Mouse (Mus musculus) heart, embryonic 12.5 days (tissue): ENCODE data around the gene Duxf3. TPM values are rescaled to one million over a fixed set of nuclear protein-coding genes. Genes with fewer than 3 reads are reported as not detected.

ENCODE experiments used
- ATAC-seq: fragments of 200-750 bp; cut with Nextera tagmentation; 2 replicates; pipeline ENCODE4 v1.8.0; 2017; ENCODE audit warnings: moderate TSS enrichment, moderate library complexity; ENCODE audit not compliant: insufficient number of reproducible peaks, low FRiP score
- H3K27ac ChIP-seq: fragments of 300-500 bp; sonication (generic); 2 replicates; pipeline ENCODE4 v1.5.1; 2016; ENCODE audit warnings: mild to moderate bottlenecking, moderate library complexity; ENCODE audit not compliant: poor library complexity, severe bottlenecking
- H3K27me3 ChIP-seq: fragments of 300-500 bp; sonication (generic); replicated peaks from 2 replicates; pipeline ENCODE4 v1.6.1; 2016; ENCODE audit warnings: mild to moderate bottlenecking, moderate library complexity
- H3K36me3 ChIP-seq: fragments of 300-500 bp; sonication (generic); 2 replicates; pipeline ENCODE4 v1.6.1; 2016; ENCODE audit warnings: mild to moderate bottlenecking, moderate library complexity
- H3K4me1 ChIP-seq: fragments of 300-500 bp; sonication (generic); replicated peaks from 2 replicates; pipeline ENCODE4 v1.6.1; 2016; ENCODE audit warnings: mild to moderate bottlenecking
- H3K4me2 ChIP-seq: fragments of 300-500 bp; sonication (generic); 2 replicates; pipeline ENCODE4 v1.6.1; 2016; ENCODE audit warnings: mild to moderate bottlenecking, moderate library complexity
- H3K4me3 ChIP-seq: fragments of 300-500 bp; sonication (generic); 2 replicates; pipeline ENCODE4 v1.5.1; 2016; ENCODE audit warnings: mild to moderate bottlenecking
- H3K9ac ChIP-seq: fragments of 300-500 bp; sonication (generic); 2 replicates; pipeline ENCODE4 v1.6.1; 2016; ENCODE audit warnings: mild to moderate bottlenecking, moderate library complexity
- H3K9me3 ChIP-seq: fragments of 300-500 bp; sonication (generic); replicated peaks from 2 replicates; pipeline ENCODE4 v1.6.1; 2016; ENCODE audit warnings: mild to moderate bottlenecking, moderate library complexity
- WGBS: fragments of 180-500 bp; shearing (Covaris S2); methylation state at CpG from one replicate; pipeline ENCODE4 v1.1.7; 2016; 5-methylcytosine and 5-hydroxymethylcytosine counted together
- polyA plus RNA-seq: library from polyadenylated mRNA; unstranded; fragments of >200 nt; fragmentation: Nextera tagmentation; extraction: Ambion mirVana; gene quantifications from 2 replicates; pipeline ENCODE4 v1.2.1, GENCODE M21; 2016

Gene Duxf3
- polyA plus RNA-seq, 1 experiment from 2014 or later: not detected

- Histone ChIP-seq H3K27ac (no peak overlapping the region), H3K4me1 (no peaks in the 10 kb centered on the region), H3K9ac (no peak overlapping the region), H3K4me2 (no peak overlapping the region), H3K4me3 (no peak overlapping the region), H3K27me3 (no peaks in the 10 kb centered on the region), H3K36me3 (no peaks in the 10 kb centered on the region), H3K9me3 (peaks cover 7% of the 10 kb centered on the region)
- whole genome bisulfite sequencing: 81% methylated on average over 6 of the region's 6 CpGs
- ATAC-seq: no peak
Measured at GRCm38 (mm10) chr10:58220726-58221125, 11.7 kb downstream of the Duxf3 start.

- no peak overlapping the region for H3K27ac ChIP-seq
- no peaks in the 10 kb centered on the region for H3K27me3 ChIP-seq
- H3K9me3 ChIP-seq: peaks cover 7% of the 10 kb centered on the region
- WGBS: 71% methylated on average over 3 of the region's 3 CpGs
- no peak overlapping the region for H3K9ac ChIP-seq
- ATAC-seq: no peak
- no peak overlapping the region for H3K4me2 ChIP-seq
- H3K36me3 ChIP-seq: no peaks in the 10 kb centered on the region
- no peaks in the 10 kb centered on the region for H3K4me1 ChIP-seq
- H3K4me3 ChIP-seq: no peak overlapping the region
Measured at GRCm38 (mm10) chr10:58217366-58217765, 15.1 kb downstream of the Duxf3 start.

- H3K27ac ChIP-seq: no peak overlapping the region
- no peak overlapping the region for H3K4me3 ChIP-seq
- ATAC-seq: no peak
- no peaks in the 10 kb centered on the region for H3K4me1 ChIP-seq
- WGBS: 69% methylated on average over 1 of the region's 1 CpGs
- H3K9ac ChIP-seq: no peak overlapping the region
- no peaks in the 10 kb centered on the region for H3K27me3 ChIP-seq
- H3K9me3 ChIP-seq: peaks cover 7% of the 10 kb centered on the region; the same call in 1 of the 2 replicates
- H3K36me3 ChIP-seq: no peaks in the 10 kb centered on the region
- no peak overlapping the region for H3K4me2 ChIP-seq
Measured at GRCm38 (mm10) chr10:58215353-58215752, 17.1 kb downstream of the Duxf3 start.

GRCm38 (mm10) chr10:58214934-58215333 is 17.5 kb downstream of the Duxf3 start:
- peaks cover 7% of the 10 kb centered on the region; the same call in 1 of the 2 replicates for H3K9me3 ChIP-seq
- H3K27ac ChIP-seq: no peak overlapping the region
- no peaks in the 10 kb centered on the region for H3K27me3 ChIP-seq
- no peak for ATAC-seq
- H3K4me2 ChIP-seq: no peak overlapping the region
- no peaks in the 10 kb centered on the region for H3K36me3 ChIP-seq
- WGBS: 70% methylated on average over 5 of the region's 5 CpGs
- H3K4me1 ChIP-seq: no peaks in the 10 kb centered on the region
- H3K9ac ChIP-seq: no peak overlapping the region
- H3K4me3 ChIP-seq: no peak overlapping the region

GRCm38 (mm10) chr10:58214497-58214896 is 18.0 kb downstream of the Duxf3 start:
- Histone ChIP-seq H3K4me3 (no peak overlapping the region), H3K4me1 (no peaks in the 10 kb centered on the region), H3K9ac (no peak overlapping the region), H3K27me3 (no peaks in the 10 kb centered on the region), H3K36me3 (no peaks in the 10 kb centered on the region), H3K27ac (no peak overlapping the region), H3K4me2 (no peak overlapping the region), H3K9me3 (peaks cover 6% of the 10 kb centered on the region; the same call in 1 of the 2 replicates)
- no peak for ATAC-seq

- Histone ChIP-seq H3K4me2 (no peak overlapping the region), H3K9ac (no peak overlapping the region), H3K27ac (no peak overlapping the region), H3K27me3 (no peaks in the 10 kb centered on the region), H3K4me1 (no peaks in the 10 kb centered on the region), H3K9me3 (peaks cover 4% of the 10 kb centered on the region), H3K4me3 (no peak overlapping the region), H3K36me3 (no peaks in the 10 kb centered on the region)
- ATAC-seq: no peak
- WGBS: 64% methylated on average over 7 of the region's 7 CpGs
Measured at GRCm38 (mm10) chr10:58212230-58212629, 20.2 kb downstream of the Duxf3 start.

GRCm38 (mm10) chr10:58211213-58211612 is 21.3 kb downstream of the Duxf3 start:
- Histone ChIP-seq H3K27ac (no peak overlapping the region), H3K4me2 (no peak overlapping the region), H3K9ac (no peak overlapping the region), H3K27me3 (no peaks in the 10 kb centered on the region), H3K4me1 (no peaks in the 10 kb centered on the region), H3K4me3 (no peak overlapping the region), H3K36me3 (no peaks in the 10 kb centered on the region), H3K9me3 (peaks cover 11% of the 10 kb centered on the region)
- 77% methylated on average over 2 of the region's 2 CpGs for WGBS
- ATAC-seq: no peak

- Histone ChIP-seq H3K9me3 (peaks cover 16% of the 10 kb centered on the region), H3K36me3 (no peaks in the 10 kb centered on the region), H3K9ac (no peak overlapping the region), H3K4me1 (no peaks in the 10 kb centered on the region), H3K27ac (no peak overlapping the region), H3K27me3 (no peaks in the 10 kb centered on the region), H3K4me3 (no peak overlapping the region), H3K4me2 (no peak overlapping the region)
- ATAC-seq: no peak
- WGBS: 54% methylated on average over 1 of the region's 1 CpGs
Measured at GRCm38 (mm10) chr10:58210514-58210913, 22.0 kb downstream of the Duxf3 start.

- 58% methylated on average over 2 of the region's 2 CpGs for WGBS
- H3K4me3 ChIP-seq: no peak overlapping the region
- H3K9ac ChIP-seq: no peak overlapping the region
- no peaks in the 10 kb centered on the region for H3K4me1 ChIP-seq
- H3K9me3 ChIP-seq: peaks cover 16% of the 10 kb centered on the region
- no peak overlapping the region for H3K27ac ChIP-seq
- no peak overlapping the region for H3K4me2 ChIP-seq
- H3K36me3 ChIP-seq: no peaks in the 10 kb centered on the region
- no peaks in the 10 kb centered on the region for H3K27me3 ChIP-seq
- no peak for ATAC-seq
Measured at GRCm38 (mm10) chr10:58209710-58210467, 22.6 kb downstream of the Duxf3 start.

- Histone ChIP-seq H3K36me3 (no peaks in the 10 kb centered on the region), H3K4me1 (no peaks in the 10 kb centered on the region), H3K27ac (no peak overlapping the region), H3K9ac (no peak overlapping the region), H3K4me2 (no peak overlapping the region), H3K4me3 (no peak overlapping the region), H3K9me3 (peaks cover 12% of the 10 kb centered on the region), H3K27me3 (no peaks in the 10 kb centered on the region)
- no peak for ATAC-seq
- WGBS: 72% methylated on average over 4 of the region's 4 CpGs
Measured at GRCm38 (mm10) chr10:58206639-58207404, 25.7 kb downstream of the Duxf3 start.

- ATAC-seq: no peak
- WGBS: 35% methylated on average over 1 of the region's 1 CpGs
- Histone ChIP-seq H3K4me3 (no peak overlapping the region), H3K4me2 (no peak overlapping the region), H3K27ac (no peak overlapping the region), H3K4me1 (no peaks in the 10 kb centered on the region), H3K9ac (no peak overlapping the region), H3K36me3 (no peaks in the 10 kb centered on the region), H3K27me3 (no peaks in the 10 kb centered on the region), H3K9me3 (peaks cover 12% of the 10 kb centered on the region)
Measured at GRCm38 (mm10) chr10:58205986-58206385, 26.5 kb downstream of the Duxf3 start.
